Mouse (Mus musculus): Measurements from ENCODE around the gene Zbtb39. TPM values are rescaled to one million over a fixed set of nuclear protein-coding genes. Genes with fewer than 3 reads are reported as not detected.

The Zbtb39 gene
- polyA plus RNA-seq, 1 experiment from 2014 or later = 4.8 TPM

DNA sequence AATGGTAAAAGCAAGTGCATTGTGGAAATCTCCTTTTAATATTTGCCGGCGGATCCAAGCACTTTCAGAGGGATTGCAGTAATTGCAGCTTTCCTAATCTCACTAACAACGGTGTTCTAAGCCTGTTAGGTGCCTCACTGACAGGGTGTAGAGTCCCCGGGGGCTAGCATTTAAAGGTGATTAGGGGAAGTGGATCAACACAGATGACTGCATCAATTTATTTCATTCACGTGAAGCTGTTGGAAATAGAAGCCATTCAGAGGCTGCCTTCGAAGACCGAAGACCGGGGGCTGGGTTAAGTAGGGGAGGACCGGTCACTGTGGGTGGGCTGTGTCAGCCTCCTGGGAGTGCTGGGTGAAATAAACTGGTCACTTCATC lies 8.4 kb upstream of the Zbtb39 start:
- no peaks in the 10 kb centered on the region for H3K36me3 ChIP-seq (ENCODE audit: control insufficient read depth, insufficient read depth, low read length)
- no peak for ATAC-seq (ENCODE audit: low read depth)
- H3K27me3 ChIP-seq (ENCODE audit: control insufficient read depth, insufficient read depth, low read length) = no peaks in the 10 kb centered on the region
- no peak overlapping the region; the same call in 1 of the 2 replicates for H3K9ac ChIP-seq (replicated peaks; ENCODE audit: low read depth, low read length)
- no peak overlapping the region for H3K4me3 ChIP-seq (ENCODE audit: low read depth, low read length)
- H3K4me2 ChIP-seq (ENCODE audit: low read depth, low read length) = no peak overlapping the region
- WGBS = 24% methylated on average over 9 of the region's 9 CpGs
- no peaks in the 10 kb centered on the region for H3K4me1 ChIP-seq (ENCODE audit: control insufficient read depth, insufficient read depth, low read length)
- no peak overlapping the region for H3K27ac ChIP-seq (ENCODE audit: low read depth, low read length)
- no peaks in the 10 kb centered on the region for H3K9me3 ChIP-seq (ENCODE audit: control insufficient read depth, low read length)

DNA sequence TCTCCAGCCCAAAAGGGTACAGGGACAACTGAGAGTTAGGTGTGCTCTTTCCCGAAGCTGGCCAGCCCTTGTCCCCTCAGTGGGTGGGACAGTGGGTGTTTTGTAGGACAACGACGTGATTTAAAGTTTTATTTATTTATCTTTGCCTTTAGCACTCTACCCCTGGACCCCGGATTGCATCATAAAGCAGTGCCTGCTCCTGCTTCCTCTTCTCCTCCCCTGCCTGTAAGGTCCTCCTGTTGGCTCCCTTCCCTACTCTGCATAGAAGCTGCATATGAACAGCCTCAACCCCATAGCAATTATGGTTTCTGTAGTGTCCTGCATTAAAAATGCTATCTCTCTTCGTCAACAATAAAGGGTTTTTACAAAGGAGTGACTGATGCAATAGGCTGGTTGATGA lies 7.9 kb upstream of the Zbtb39 start:
- H3K27ac ChIP-seq (ENCODE audit: low read depth, low read length) = no peak overlapping the region
- no peak overlapping the region for H3K4me2 ChIP-seq (ENCODE audit: low read depth, low read length)
- H3K27me3 ChIP-seq (ENCODE audit: control insufficient read depth, insufficient read depth, low read length) = no peaks in the 10 kb centered on the region
- ATAC-seq (ENCODE audit: low read depth) = no peak
- no peak overlapping the region for H3K4me3 ChIP-seq (ENCODE audit: low read depth, low read length)
- H3K36me3 ChIP-seq (ENCODE audit: control insufficient read depth, insufficient read depth, low read length) = no peaks in the 10 kb centered on the region
- H3K4me1 ChIP-seq (ENCODE audit: control insufficient read depth, insufficient read depth, low read length) = no peaks in the 10 kb centered on the region
- H3K9me3 ChIP-seq (ENCODE audit: control insufficient read depth, low read length) = no peaks in the 10 kb centered on the region
- WGBS = 18% methylated on average over 5 of the region's 5 CpGs
- H3K9ac ChIP-seq (replicated peaks; ENCODE audit: low read depth, low read length) = no peak overlapping the region; the same call in 1 of the 2 replicates

DNA sequence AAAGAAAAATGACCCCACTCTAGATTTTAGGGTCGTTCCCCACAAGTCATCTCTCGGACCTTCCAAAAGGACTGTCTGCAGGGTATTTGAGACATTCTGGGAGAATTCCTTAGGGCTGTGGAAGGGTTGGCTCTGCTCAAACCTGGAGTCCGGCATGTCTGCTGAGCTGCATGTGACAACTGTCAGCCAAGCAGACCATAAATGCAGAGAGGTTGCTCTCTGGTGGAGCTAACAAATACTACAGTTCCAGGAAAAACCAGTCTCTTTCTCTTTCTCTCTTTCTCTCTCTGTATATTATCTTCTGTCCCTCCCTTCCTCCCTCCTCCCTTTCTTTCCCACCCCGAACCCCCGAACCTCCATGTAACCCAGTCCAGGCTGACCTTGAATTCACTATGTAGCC lies 4.9 kb upstream of the Zbtb39 start:
- no peak for ATAC-seq (ENCODE audit: low read depth)
- Histone ChIP-seq H3K9ac (replicated peaks; ENCODE audit: low read depth, low read length) (no peak overlapping the region), H3K4me3 (ENCODE audit: low read depth, low read length) (no peak overlapping the region), H3K4me2 (ENCODE audit: low read depth, low read length) (no peak overlapping the region), H3K9me3 (ENCODE audit: control insufficient read depth, low read length) (no peaks in the 10 kb centered on the region), H3K36me3 (ENCODE audit: control insufficient read depth, insufficient read depth, low read length) (no peaks in the 10 kb centered on the region), H3K27ac (ENCODE audit: low read depth, low read length) (no peak overlapping the region), H3K27me3 (ENCODE audit: control insufficient read depth, insufficient read depth, low read length) (no peaks in the 10 kb centered on the region), H3K4me1 (ENCODE audit: control insufficient read depth, insufficient read depth, low read length) (no peaks in the 10 kb centered on the region)
- WGBS = 47% methylated on average over 5 of the region's 5 CpGs

DNA sequence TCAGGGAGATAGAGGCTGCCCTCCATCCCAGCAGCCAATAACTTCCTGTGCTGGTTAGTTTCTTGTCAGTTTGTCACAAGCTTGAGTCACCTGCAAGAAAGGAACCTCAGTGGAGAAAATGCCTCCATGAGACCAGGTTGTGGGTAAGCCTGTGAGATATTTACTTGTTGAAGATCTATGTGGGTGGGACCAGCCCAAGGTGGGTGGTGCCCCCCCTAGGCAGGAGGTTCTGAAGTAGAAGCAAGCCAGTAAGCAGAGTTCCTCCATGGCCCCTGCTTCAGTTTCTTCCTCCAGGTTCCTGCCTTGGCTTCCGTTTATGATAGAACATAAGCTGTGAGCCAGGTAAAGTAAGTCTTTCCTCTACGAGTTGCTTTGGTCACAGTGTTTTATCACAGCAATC lies 3.1 kb upstream of the Zbtb39 start:
- ATAC-seq (ENCODE audit: low read depth) = no peak
- H3K27ac ChIP-seq (ENCODE audit: low read depth, low read length) = no peak overlapping the region

DNA sequence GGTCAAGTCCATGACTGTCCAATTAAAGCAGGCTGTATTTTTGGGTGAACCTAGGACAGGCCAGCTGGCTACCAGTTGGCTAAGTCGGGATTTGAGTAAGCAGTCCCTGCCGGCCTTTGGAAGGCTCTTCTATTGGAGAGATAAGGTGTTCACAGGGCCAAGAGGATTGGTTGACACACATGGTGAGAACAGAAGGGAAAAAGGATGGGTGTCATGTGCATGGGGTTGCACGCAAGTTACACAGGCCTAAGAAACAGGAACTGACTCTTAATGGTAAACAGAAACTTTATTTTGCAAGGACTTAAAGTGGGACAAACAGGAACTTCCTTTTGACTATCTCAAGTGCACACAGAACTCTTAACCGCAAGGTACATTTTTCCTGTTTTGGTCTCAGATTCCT lies 2.4 kb upstream of the Zbtb39 start:
- Histone ChIP-seq H3K9ac (replicated peaks; ENCODE audit: low read depth, low read length) (no peak overlapping the region), H3K36me3 (ENCODE audit: control insufficient read depth, insufficient read depth, low read length) (peaks cover 4% of the 10 kb centered on the region), H3K27ac (ENCODE audit: low read depth, low read length) (no peak overlapping the region), H3K4me2 (ENCODE audit: low read depth, low read length) (no peak overlapping the region), H3K4me3 (ENCODE audit: low read depth, low read length) (no peak overlapping the region), H3K27me3 (ENCODE audit: control insufficient read depth, insufficient read depth, low read length) (no peaks in the 10 kb centered on the region), H3K9me3 (ENCODE audit: control insufficient read depth, low read length) (no peaks in the 10 kb centered on the region), H3K4me1 (ENCODE audit: control insufficient read depth, insufficient read depth, low read length) (peaks cover 9% of the 10 kb centered on the region)
- WGBS = 76% methylated on average over 4 of the region's 4 CpGs
- no peak for ATAC-seq (ENCODE audit: low read depth)

More for the DNA sequence above, 3.1 kb upstream of the Zbtb39 start:
- H3K9ac ChIP-seq (replicated peaks; ENCODE audit: low read depth, low read length) = no peak overlapping the region
- no peaks in the 10 kb centered on the region for H3K9me3 ChIP-seq (ENCODE audit: control insufficient read depth, low read length)
- no peaks in the 10 kb centered on the region for H3K27me3 ChIP-seq (ENCODE audit: control insufficient read depth, insufficient read depth, low read length)
- H3K36me3 ChIP-seq (ENCODE audit: control insufficient read depth, insufficient read depth, low read length) = no peaks in the 10 kb centered on the region
- H3K4me3 ChIP-seq (ENCODE audit: low read depth, low read length) = no peak overlapping the region
- no peak overlapping the region for H3K4me2 ChIP-seq (ENCODE audit: low read depth, low read length)
- 79% methylated on average over 2 of the region's 2 CpGs for WGBS
- H3K4me1 ChIP-seq (ENCODE audit: control insufficient read depth, insufficient read depth, low read length) = peaks cover 9% of the 10 kb centered on the region

DNA sequence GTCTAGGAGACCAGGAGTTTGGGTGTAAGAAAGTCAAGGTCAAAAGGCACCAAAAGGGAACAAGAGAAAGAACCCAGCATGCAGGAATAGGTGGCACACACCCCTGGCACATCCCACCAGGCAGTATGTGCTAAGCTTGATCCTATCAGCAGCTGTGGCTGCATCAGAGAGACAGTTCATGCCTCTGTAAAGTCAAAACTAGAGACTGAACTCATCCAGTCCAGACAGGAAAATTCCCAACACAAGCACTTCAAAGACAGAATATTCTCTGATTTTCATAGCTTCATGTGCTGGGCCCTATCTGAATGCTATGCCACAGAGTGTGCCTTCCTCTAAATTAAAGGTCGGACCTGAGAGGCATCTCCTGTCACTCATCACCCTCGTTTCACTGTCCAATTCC lies 1.8 kb upstream of the Zbtb39 start:
- H3K4me1 ChIP-seq (ENCODE audit: control insufficient read depth, insufficient read depth, low read length) = peaks cover 9% of the 10 kb centered on the region
- H3K36me3 ChIP-seq (ENCODE audit: control insufficient read depth, insufficient read depth, low read length) = peaks cover 9% of the 10 kb centered on the region
- no peaks in the 10 kb centered on the region for H3K27me3 ChIP-seq (ENCODE audit: control insufficient read depth, insufficient read depth, low read length)
- H3K4me3 ChIP-seq (ENCODE audit: low read depth, low read length) = no peak overlapping the region
- H3K4me2 ChIP-seq (ENCODE audit: low read depth, low read length) = no peak overlapping the region
- WGBS = 27% methylated on average over 2 of the region's 2 CpGs
- no peak for ATAC-seq (ENCODE audit: low read depth)
- no peaks in the 10 kb centered on the region for H3K9me3 ChIP-seq (ENCODE audit: control insufficient read depth, low read length)
- H3K27ac ChIP-seq (ENCODE audit: low read depth, low read length) = no peak overlapping the region
- H3K9ac ChIP-seq (replicated peaks; ENCODE audit: low read depth, low read length) = no peak overlapping the region

DNA sequence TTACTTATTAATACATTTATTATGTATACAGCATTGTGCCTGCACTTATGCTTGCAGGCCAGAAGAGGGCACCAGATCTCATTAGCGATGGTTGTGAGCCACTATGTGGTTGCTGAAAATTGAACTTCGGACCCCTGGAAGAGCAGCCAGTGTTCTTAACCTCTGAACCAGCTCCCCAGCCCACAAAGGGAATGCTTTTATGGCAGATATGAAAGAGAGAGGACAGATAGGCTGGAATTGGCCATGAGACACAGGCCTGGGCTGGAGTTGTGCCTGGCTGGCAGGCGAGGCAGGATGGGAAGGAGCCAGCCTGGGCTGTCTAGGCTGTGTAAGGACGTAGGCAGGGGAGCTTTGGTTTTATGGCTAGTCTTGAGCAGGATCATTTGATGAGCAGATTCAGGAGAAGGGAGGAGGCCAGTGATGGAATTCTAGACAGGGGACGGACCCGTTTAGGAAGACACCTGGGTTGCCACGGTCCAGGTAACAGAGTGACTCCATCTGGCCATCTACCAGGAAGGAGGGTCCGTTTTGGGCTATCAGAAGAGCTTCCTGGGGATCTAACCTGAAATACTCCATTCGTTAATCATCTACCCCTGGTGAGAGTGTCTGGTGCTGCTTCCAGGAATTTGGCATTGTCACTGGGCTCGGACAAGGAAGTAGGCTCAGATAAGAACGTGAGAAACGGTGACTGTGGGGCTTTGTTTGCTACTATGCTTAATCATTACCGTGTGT lies 1.0 kb upstream of the Zbtb39 start:
- H3K27ac ChIP-seq (ENCODE audit: low read depth, low read length) = no peak overlapping the region
- H3K9ac ChIP-seq (replicated peaks; ENCODE audit: low read depth, low read length) = no peak overlapping the region
- H3K9me3 ChIP-seq (ENCODE audit: control insufficient read depth, low read length) = no peaks in the 10 kb centered on the region
- 57% methylated on average over 13 of the region's 13 CpGs for WGBS
- peaks cover 9% of the 10 kb centered on the region for H3K4me1 ChIP-seq (ENCODE audit: control insufficient read depth, insufficient read depth, low read length)
- H3K4me3 ChIP-seq (ENCODE audit: low read depth, low read length) = no peak overlapping the region
- H3K36me3 ChIP-seq (ENCODE audit: control insufficient read depth, insufficient read depth, low read length) = peaks cover 17% of the 10 kb centered on the region
- H3K4me2 ChIP-seq (ENCODE audit: low read depth, low read length) = no peak overlapping the region
- H3K27me3 ChIP-seq (ENCODE audit: control insufficient read depth, insufficient read depth, low read length) = no peaks in the 10 kb centered on the region
- ATAC-seq (ENCODE audit: low read depth) = no peak

DNA sequence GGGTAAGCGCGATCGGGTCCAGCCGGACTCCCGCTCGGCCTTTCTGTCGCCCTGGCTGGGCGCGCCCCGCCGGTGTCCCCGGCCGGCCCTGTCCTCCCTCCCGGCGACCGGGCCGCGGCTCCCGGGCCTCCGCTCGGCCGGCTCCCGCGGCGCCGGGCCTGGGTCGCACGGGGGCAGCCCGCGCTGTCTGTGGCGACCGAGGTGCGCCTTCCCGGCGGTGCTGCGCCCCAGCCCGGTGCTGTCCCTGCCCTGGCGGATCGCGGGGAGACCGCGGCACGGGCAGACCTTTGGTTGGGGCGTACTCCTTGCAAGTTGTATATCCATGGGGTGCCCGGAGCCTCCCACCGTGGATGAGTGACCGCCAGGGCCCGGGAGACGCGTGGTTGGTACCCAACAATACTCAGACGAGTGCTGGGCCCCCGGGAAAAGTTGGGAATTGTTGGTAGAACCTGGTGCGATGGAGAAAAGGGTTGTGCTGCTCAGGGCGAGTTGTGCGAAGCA lies 373 bp downstream of the Zbtb39 start:
- WGBS = under 1% methylated on average over 43 of the region's 55 CpGs
- Histone ChIP-seq H3K4me3 (ENCODE audit: low read depth, low read length) (peak overlapping the region; percentile 87), H3K9ac (replicated peaks; ENCODE audit: low read depth, low read length) (peak overlapping the region; percentile 89), H3K36me3 (ENCODE audit: control insufficient read depth, insufficient read depth, low read length) (peaks cover 31% of the 10 kb centered on the region), H3K27me3 (ENCODE audit: control insufficient read depth, insufficient read depth, low read length) (no peaks in the 10 kb centered on the region), H3K4me1 (ENCODE audit: control insufficient read depth, insufficient read depth, low read length) (peaks cover 9% of the 10 kb centered on the region), H3K4me2 (ENCODE audit: low read depth, low read length) (peak overlapping the region; percentile 80), H3K9me3 (ENCODE audit: control insufficient read depth, low read length) (no peaks in the 10 kb centered on the region), H3K27ac (ENCODE audit: low read depth, low read length) (peak overlapping the region; percentile 70)
- ATAC-seq (ENCODE audit: low read depth) = peak; percentile 70

DNA sequence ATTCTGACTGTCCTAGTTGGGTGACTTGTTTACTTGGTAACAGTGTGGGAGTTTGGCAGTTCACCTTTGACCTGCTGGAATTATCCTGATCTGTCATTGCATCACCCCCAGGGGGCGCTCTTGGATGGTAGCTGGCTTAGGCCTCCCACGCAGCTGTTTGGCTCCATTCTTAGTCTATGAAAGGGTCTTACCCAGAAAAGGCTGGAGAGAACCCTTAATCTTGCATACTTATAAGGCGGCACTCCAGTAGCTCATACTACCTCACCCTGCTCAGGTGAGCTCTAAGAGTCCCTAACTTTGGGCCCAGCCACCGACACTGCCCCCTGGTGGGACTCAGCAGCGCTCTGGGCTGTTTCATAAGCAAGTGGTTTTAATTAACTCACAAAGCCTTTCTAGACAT lies 5.3 kb downstream of the Zbtb39 start:
- H3K27ac ChIP-seq (ENCODE audit: low read depth, low read length) = no peak overlapping the region
- no peaks in the 10 kb centered on the region for H3K27me3 ChIP-seq (ENCODE audit: control insufficient read depth, insufficient read depth, low read length)
- H3K4me3 ChIP-seq (ENCODE audit: low read depth, low read length) = no peak overlapping the region
- H3K9ac ChIP-seq (replicated peaks; ENCODE audit: low read depth, low read length) = no peak overlapping the region
- no peak overlapping the region for H3K4me2 ChIP-seq (ENCODE audit: low read depth, low read length)
- no peak for ATAC-seq (ENCODE audit: low read depth)
- no peaks in the 10 kb centered on the region for H3K9me3 ChIP-seq (ENCODE audit: control insufficient read depth, low read length)
- 63% methylated on average over 5 of the region's 5 CpGs for WGBS
- H3K4me1 ChIP-seq (ENCODE audit: control insufficient read depth, insufficient read depth, low read length) = peaks cover 11% of the 10 kb centered on the region
- peaks cover 52% of the 10 kb centered on the region for H3K36me3 ChIP-seq (ENCODE audit: control insufficient read depth, insufficient read depth, low read length)

Data from neural tube, embryonic 14.5 days (tissue).